Mouse (Mus musculus) lung, adult 2 months (tissue): ENCODE results near the gene Sptbn2. TPM values are rescaled to one million over a fixed set of nuclear protein-coding genes. Genes with fewer than 3 reads are reported as not detected.

Experiments used
- DNase-seq: peaks from one replicate; pipeline ENCODE4 v3.0.0; 2022
- H3K4me1 ChIP-seq: fragments of 200-500 bp; 2 replicates; pipeline ENCODE4 v1.6.1; 2011; ENCODE audit warnings: low read length; ENCODE audit not compliant: control insufficient read depth, insufficient read depth
- H3K4me3 ChIP-seq: fragments of 200-500 bp; replicated peaks from 2 replicates; pipeline ENCODE3; 2011; ENCODE audit warnings: low read depth, mild to moderate bottlenecking, control low read depth, low read length; ENCODE audit errors: extremely low read depth
- CTCF ChIP-seq: fragments of 200-500 bp; IDR thresholded peaks from 2 replicates; pipeline ENCODE4 v1.5.1; 2011; ENCODE audit warnings: mild to moderate bottlenecking, low read length, control low read depth; ENCODE audit not compliant: insufficient read depth
- POLR2A ChIP-seq: fragments of 200-500 bp; IDR thresholded peaks from 2 replicates; pipeline ENCODE4 v1.6.1; 2011; ENCODE audit warnings: low read depth, mild to moderate bottlenecking, control low read depth, low read length, borderline replicate concordance; ENCODE audit errors: extremely low read depth
- WGBS: fragments of 180-500 bp; shearing (Covaris S2); methylation state at CpG from one replicate; pipeline ENCODE4 v1.1.7; 2018; 5-methylcytosine and 5-hydroxymethylcytosine counted together
- polyA plus RNA-seq: library from polyadenylated mRNA; depleted of rRNA; stranded (reverse); fragments of >200 nt; gene quantifications from 2 replicates; pipeline ENCODE4 v1.2.3, GENCODE M21; 2012; rRNA removed

Gene Sptbn2
- polyA plus RNA-seq = 1.3 and 4.4 TPM in 2 replicates

- WGBS = 36% methylated on average over 13 of the region's 13 CpGs
- no peak within 1 kb of the TSS for H3K4me3 ChIP-seq
- DNase-seq = no peak
Observed at GRCm38 (mm10) chr19:4711098-4711600, at the start of gene Sptbn2. TSS of gene Sptbn2 (plus strand) at chr19:4711167.

GRCm38 (mm10) chr19:4666815-4667214 is 44.2 kb upstream of the Sptbn2 start:
- Histone ChIP-seq H3K4me3 (no peak overlapping the region), H3K4me1 (no peaks in the 10 kb centered on the region)
- no peak for TF ChIP-seq POLR2A
- 0 out of 2 replicates have a peak, but pooled peaks have one; percentile 5 for TF ChIP-seq CTCF
- DNase-seq = no peak

More at GRCm38 (mm10) chr19:4711098-4711600, at the start of gene Sptbn2:
- TF ChIP-seq POLR2A (no peak), CTCF (no peak)
- peaks cover 5% of the 10 kb centered on the region for H3K4me1 ChIP-seq

- H3K4me1 ChIP-seq = no peaks in the 10 kb centered on the region
- WGBS = 47% methylated on average over 4 of the region's 4 CpGs
- no peak for DNase-seq
- TF ChIP-seq CTCF = no peak
- no peak overlapping the region for H3K4me3 ChIP-seq
Observed at GRCm38 (mm10) chr19:4670776-4671175, 40.2 kb upstream of the Sptbn2 start.

- TF ChIP-seq POLR2A (no peak), CTCF (no peak)
- DNase-seq = no peak
- 49% methylated on average over 6 of the region's 6 CpGs for WGBS
- Histone ChIP-seq H3K4me1 (no peaks in the 10 kb centered on the region), H3K4me3 (no peak overlapping the region)
Observed at GRCm38 (mm10) chr19:4672401-4672800, 38.6 kb upstream of the Sptbn2 start.

GRCm38 (mm10) chr19:4694346-4694745 is 16.6 kb upstream of the Sptbn2 start:
- TF ChIP-seq POLR2A (no peak), CTCF (no peak)
- 44% methylated on average over 3 of the region's 3 CpGs for WGBS
- peaks cover 3% of the 10 kb centered on the region; the same call in 1 of the 2 replicates for H3K4me1 ChIP-seq
- no peak for DNase-seq
- H3K4me3 ChIP-seq = no peak overlapping the region

- TF ChIP-seq CTCF (no peak), POLR2A (no peak)
- H3K4me3 ChIP-seq = no peak overlapping the region
- DNase-seq = no peak
- H3K4me1 ChIP-seq = peaks cover 3% of the 10 kb centered on the region; the same call in 1 of the 2 replicates
- WGBS = 80% methylated on average over 3 of the region's 3 CpGs
Observed at GRCm38 (mm10) chr19:4697121-4697520, 13.8 kb upstream of the Sptbn2 start.

GRCm38 (mm10) chr19:4697721-4698120 is 13.2 kb upstream of the Sptbn2 start:
- Histone ChIP-seq H3K4me3 (no peak overlapping the region), H3K4me1 (peaks cover 3% of the 10 kb centered on the region; the same call in 1 of the 2 replicates)
- 77% methylated on average over 9 of the region's 9 CpGs for WGBS
- TF ChIP-seq POLR2A (no peak), CTCF (no peak)
- DNase-seq = no peak

- TF ChIP-seq CTCF = no peak
- no peak for TF ChIP-seq POLR2A
- under 1% methylated on average over 40 of the region's 40 CpGs for WGBS
- Histone ChIP-seq H3K4me1 (peaks cover 3% of the 10 kb centered on the region; the same call in 1 of the 2 replicates), H3K4me3 (peak within 1 kb of the TSS; percentile 63)
- DNase-seq = peak; percentile 62
Observed at GRCm38 (mm10) chr19:4698205-4698677, 12.7 kb upstream of the Sptbn2 start, which contains the start of gene Gm960. TSS of gene Gm960 (minus strand) at chr19:4698668.

GRCm38 (mm10) chr19:4698856-4699255 is 12.1 kb upstream of the Sptbn2 start:
- peaks cover 3% of the 10 kb centered on the region; the same call in 1 of the 2 replicates for H3K4me1 ChIP-seq
- DNase-seq = no peak
- TF ChIP-seq CTCF (no peak), POLR2A (no peak)
- H3K4me3 ChIP-seq = no peak overlapping the region
- WGBS = 28% methylated on average over 8 of the region's 8 CpGs

- 57% methylated on average over 5 of the region's 5 CpGs for WGBS
- Histone ChIP-seq H3K4me3 (no peak overlapping the region), H3K4me1 (peaks cover 3% of the 10 kb centered on the region; the same call in 1 of the 2 replicates)
- DNase-seq = no peak
- TF ChIP-seq POLR2A = no peak
- no peak for TF ChIP-seq CTCF
Observed at GRCm38 (mm10) chr19:4699821-4700220, 11.1 kb upstream of the Sptbn2 start.
